13 mouse cellular contexts compared by ENCODE assay signal in genomic region chr10:30881109-30881508, GRCm38 (mm10). TPM values are rescaled to one million over a fixed set of nuclear protein-coding genes. Genes with fewer than 3 reads are reported as not detected.
"Had no signal": no experiment of that assay in that cellular context is flagged by ENCODE, and none has a peak within 500 bp of the region (broad histone marks: within the 10 kb centered on the region; RNA-seq: fewer than 3 reads in every experiment).

No protein-coding gene starts in this region.

- DNase-seq: retina, postnatal 1 day; right cerebral cortex, adult 18-20 months; right cerebral cortex, postnatal 14 days; right cerebral cortex, postnatal 25 days; right cerebral cortex, postnatal 4 days; spleen, adult 18-20 months; thymus, adult 18-20 months; thymus, adult 2 months; thymus, postnatal 14 days; thymus, postnatal 25 days; thymus, postnatal 36 days; thymus, postnatal 4 days had no signal

RNA-seq across cellular contexts. Expression of gene Hey2, which starts 38.5 kb away (rescaled TPM):
- total RNA-seq: neutrophil, adult 5-6 weeks had no signal
